Mouse (Mus musculus) midbrain, embryonic 13.5 days (tissue): ENCODE measurements around the gene Bckdk. TPM values are rescaled to one million over a fixed set of nuclear protein-coding genes. Genes with fewer than 3 reads are reported as not detected.
"Not testable (repeated sequence)": the region's sequence is repeated elsewhere in the genome, so short reads cannot be mapped to it uniquely, and the experiment has no call there.

Experiments
- ATAC-seq: fragments of 200-750 bp; cut with Nextera tagmentation; 2 replicates; pipeline ENCODE4 v1.8.0; 2017; ENCODE audit warnings: mild to moderate bottlenecking, moderate TSS enrichment, moderate library complexity
- H3K27ac ChIP-seq: fragments of 300-500 bp; sonication (generic); 2 replicates; pipeline ENCODE4 v1.5.1; 2015; ENCODE audit warnings: inconsistent platforms, mild to moderate bottlenecking, moderate library complexity
- H3K27me3 ChIP-seq: fragments of 300-500 bp; sonication (generic); 2 replicates; pipeline ENCODE4 v1.6.1; 2015; ENCODE audit warnings: mild to moderate bottlenecking, inconsistent platforms
- H3K36me3 ChIP-seq: fragments of 300-500 bp; sonication (generic); 2 replicates; pipeline ENCODE4 v1.6.1; 2015; ENCODE audit warnings: mild to moderate bottlenecking, inconsistent platforms
- H3K4me1 ChIP-seq: fragments of 300-500 bp; sonication (generic); replicated peaks from 2 replicates; pipeline ENCODE4 v1.6.1; 2015; ENCODE audit warnings: inconsistent platforms
- H3K4me2 ChIP-seq: fragments of 300-500 bp; sonication (generic); replicated peaks from 2 replicates; pipeline ENCODE4 v1.6.1; 2015; ENCODE audit warnings: moderate library complexity, mild to moderate bottlenecking, inconsistent platforms
- H3K4me3 ChIP-seq: fragments of 300-500 bp; sonication (generic); replicated peaks from 2 replicates; pipeline ENCODE4 v1.5.1; 2015; ENCODE audit warnings: mild to moderate bottlenecking, inconsistent platforms
- H3K9ac ChIP-seq: fragments of 300-500 bp; sonication (generic); replicated peaks from 2 replicates; pipeline ENCODE4 v1.6.1; 2015; ENCODE audit warnings: mild to moderate bottlenecking, inconsistent platforms
- H3K9me3 ChIP-seq: fragments of 300-500 bp; sonication (generic); 2 replicates; pipeline ENCODE4 v1.6.1; 2016; ENCODE audit warnings: mild to moderate bottlenecking, inconsistent platforms
- WGBS: fragments of 180-500 bp; shearing (Covaris S2); methylation state at CpG from one replicate; pipeline ENCODE4 v1.1.7; 2015; 5-methylcytosine and 5-hydroxymethylcytosine counted together
- polyA plus RNA-seq: library from polyadenylated mRNA; unstranded; fragments of >200 nt; fragmentation: Nextera tagmentation; extraction: Ambion mirVana; gene quantifications from 2 replicates; pipeline ENCODE4 v1.2.1, GENCODE M21; 2015

The Bckdk gene
- polyA plus RNA-seq, 1 experiment from 2014 or later: 74.8 TPM

- 91% methylated on average over 5 of the region's 5 CpGs for WGBS
- H3K27ac ChIP-seq: no peak overlapping the region
- 0 out of 2 replicates have a peak overlapping the region, but pooled peaks have one; percentile 1 for H3K9ac ChIP-seq
- peaks cover 19% of the 10 kb centered on the region for H3K4me1 ChIP-seq
- peaks cover 19% of the 10 kb centered on the region for H3K27me3 ChIP-seq
- H3K4me3 ChIP-seq: no peak overlapping the region
- no peaks in the 10 kb centered on the region for H3K9me3 ChIP-seq
- no peaks in the 10 kb centered on the region for H3K36me3 ChIP-seq
- no peak for ATAC-seq
- no peak overlapping the region for H3K4me2 ChIP-seq
These were observed 30.2 kb downstream of the Bckdk start for GRCm38 (mm10) chr7:127934075-127934474.

- H3K36me3 ChIP-seq: no peaks in the 10 kb centered on the region
- peak overlapping the region; percentile 86 for H3K9ac ChIP-seq
- peak overlapping the region; percentile 83 for H3K4me2 ChIP-seq
- H3K4me3 ChIP-seq: peak overlapping the region; percentile 70
- no peaks in the 10 kb centered on the region for H3K9me3 ChIP-seq
- peaks cover 19% of the 10 kb centered on the region for H3K4me1 ChIP-seq
- WGBS: 7% methylated on average over 32 of the region's 32 CpGs
- peaks cover 9% of the 10 kb centered on the region for H3K27me3 ChIP-seq
- ATAC-seq: peak; percentile 95
- peak overlapping the region; percentile 74 for H3K27ac ChIP-seq
These were observed 31.3 kb downstream of the Bckdk start for GRCm38 (mm10) chr7:127935028-127935722.

- Histone ChIP-seq H3K9me3 (no peaks in the 10 kb centered on the region), H3K9ac (peak overlapping the region; percentile 86), H3K4me2 (peak overlapping the region; percentile 83), H3K27ac (peak overlapping the region; percentile 74), H3K36me3 (no peaks in the 10 kb centered on the region), H3K4me1 (peaks cover 19% of the 10 kb centered on the region), H3K4me3 (peak overlapping the region; percentile 70), H3K27me3 (peaks cover 4% of the 10 kb centered on the region; the same call in 1 of the 2 replicates)
- ATAC-seq: peak; percentile 70
- under 1% methylated on average over 38 of the region's 38 CpGs for WGBS
These were observed 31.9 kb downstream of the Bckdk start for GRCm38 (mm10) chr7:127935748-127936159.

GRCm38 (mm10) chr7:127936216-127936884 lies 32.5 kb downstream of the Bckdk start:
- H3K27ac ChIP-seq: no peak overlapping the region
- no peaks in the 10 kb centered on the region for H3K36me3 ChIP-seq
- H3K9ac ChIP-seq: peak overlapping the region; percentile 86
- WGBS: 55% methylated on average over 18 of the region's 18 CpGs
- H3K4me3 ChIP-seq: peak overlapping the region; percentile 70
- H3K27me3 ChIP-seq: peaks cover 4% of the 10 kb centered on the region; the same call in 1 of the 2 replicates
- peak; percentile 9 for ATAC-seq
- no peaks in the 10 kb centered on the region for H3K9me3 ChIP-seq
- H3K4me2 ChIP-seq: peak overlapping the region; percentile 83
- peaks cover 19% of the 10 kb centered on the region for H3K4me1 ChIP-seq

GRCm38 (mm10) chr7:127942097-127942496 lies 38.2 kb downstream of the Bckdk start:
- not testable (repeated sequence) for H3K27ac ChIP-seq, H3K9me3 ChIP-seq, H3K9ac ChIP-seq, H3K4me3 ChIP-seq, ATAC-seq, H3K4me2 ChIP-seq, H3K4me1 ChIP-seq, H3K36me3 ChIP-seq
- H3K27me3 ChIP-seq: peaks cover 36% of the 10 kb centered on the region
- WGBS: 50% methylated on average over 2 of the region's 2 CpGs

- Histone ChIP-seq H3K4me1 (no peaks in the 10 kb centered on the region), H3K9me3 (no peaks in the 10 kb centered on the region), H3K36me3 (no peaks in the 10 kb centered on the region), H3K4me3 (no peak overlapping the region), H3K27me3 (peaks cover 36% of the 10 kb centered on the region), H3K9ac (no peak overlapping the region), H3K4me2 (no peak overlapping the region), H3K27ac (no peak overlapping the region)
- ATAC-seq: no peak
- 17% methylated on average over 23 of the region's 23 CpGs for WGBS
These were observed 40.7 kb downstream of the Bckdk start for GRCm38 (mm10) chr7:127944614-127945013.

GRCm38 (mm10) chr7:127946470-127947023 lies 42.7 kb downstream of the Bckdk start, which contains the start of gene Prss36:
TSS of gene Prss36 (minus strand) at chr7:127946725.
- WGBS: 77% methylated on average over 6 of the region's 6 CpGs
- ATAC-seq: no peak
- no peak within 1 kb of the TSS for H3K4me2 ChIP-seq
- H3K4me1 ChIP-seq: no peaks in the 10 kb centered on the region
- H3K36me3 ChIP-seq: no peaks in the 10 kb centered on the region
- H3K9me3 ChIP-seq: no peaks in the 10 kb centered on the region
- H3K4me3 ChIP-seq: no peak within 1 kb of the TSS
- H3K27ac ChIP-seq: no peak within 1 kb of the TSS
- peaks cover 36% of the 10 kb centered on the region for H3K27me3 ChIP-seq
- no peak within 1 kb of the TSS for H3K9ac ChIP-seq

GRCm38 (mm10) chr7:127952864-127953581 lies 49.1 kb downstream of the Bckdk start:
- no peaks in the 10 kb centered on the region for H3K9me3 ChIP-seq
- 49% methylated on average over 13 of the region's 13 CpGs for WGBS
- ATAC-seq: no peak

GRCm38 (mm10) chr7:127959364-127959763 lies 55.5 kb downstream of the Bckdk start:
- no peaks in the 10 kb centered on the region for H3K9me3 ChIP-seq
- H3K27ac ChIP-seq: no peak overlapping the region
- H3K36me3 ChIP-seq: no peaks in the 10 kb centered on the region
- no peak overlapping the region for H3K4me3 ChIP-seq
- H3K9ac ChIP-seq: no peak overlapping the region
- no peak for ATAC-seq
- no peak overlapping the region for H3K4me2 ChIP-seq
- WGBS: 70% methylated on average over 5 of the region's 5 CpGs
- H3K27me3 ChIP-seq: no peaks in the 10 kb centered on the region
- no peaks in the 10 kb centered on the region for H3K4me1 ChIP-seq

More at GRCm38 (mm10) chr7:127952864-127953581, 49.1 kb downstream of the Bckdk start:
- Histone ChIP-seq H3K9ac (no peak overlapping the region), H3K27ac (no peak overlapping the region), H3K4me3 (no peak overlapping the region), H3K36me3 (no peaks in the 10 kb centered on the region), H3K4me2 (no peak overlapping the region), H3K27me3 (no peaks in the 10 kb centered on the region), H3K4me1 (no peaks in the 10 kb centered on the region)
